Mouse (Mus musculus) myocyte (in vitro differentiated cells): Measurements from ENCODE around the gene Kncn. TPM values are rescaled to one million over a fixed set of nuclear protein-coding genes. Genes with fewer than 3 reads are reported as not detected.

ENCODE experiments used
- H3K27me3 ChIP-seq: one replicate; pipeline ENCODE4 v1.6.1; 2011; ENCODE audit not compliant: control insufficient read depth, insufficient read depth, insufficient read length
- H3K36me3 ChIP-seq: one replicate; pipeline ENCODE4 v1.6.1; 2011; ENCODE audit not compliant: control insufficient read depth, insufficient read depth
- H3K4me2 ChIP-seq: one replicate; pipeline ENCODE4 v1.6.1; 2011; ENCODE audit warnings: low read depth, control low read depth
- H3K4me3 ChIP-seq: one replicate; pipeline ENCODE4 v1.5.1; 2011; ENCODE audit warnings: mild to moderate bottlenecking, control low read depth, moderate library complexity
- H3K79me2 ChIP-seq: one replicate; pipeline ENCODE4 v1.6.1; 2011; ENCODE audit not compliant: control insufficient read depth, insufficient read depth
- H3ac ChIP-seq: one replicate; pipeline ENCODE4 v1.6.1; 2011; ENCODE audit not compliant: control insufficient read depth, insufficient read length
- CEBPB ChIP-seq: IDR thresholded peaks from 2 replicates; pipeline ENCODE4 v1.6.1; 2011; ENCODE audit warnings: mild to moderate bottlenecking, moderate library complexity; ENCODE audit not compliant: poor library complexity, insufficient read depth, severe bottlenecking
- E2F4 ChIP-seq: IDR thresholded peaks from one replicate; pipeline ENCODE4 v1.6.1; 2011; ENCODE audit warnings: mild to moderate bottlenecking, control low read depth, moderate library complexity; ENCODE audit not compliant: insufficient read depth
- MAX ChIP-seq: IDR thresholded peaks from one replicate; pipeline ENCODE4 v1.6.1; 2011; ENCODE audit warnings: low read depth, mild to moderate bottlenecking, control low read depth
- MYOD1 ChIP-seq, 3 experiments: IDR thresholded peaks; one replicate each; pipeline ENCODE4 v1.6.1; 2011; ENCODE audit warnings: control low read depth in 2 of 3, low read depth in 2 of 3, mild to moderate bottlenecking in 2 of 3, moderate library complexity in 1 of 3; ENCODE audit not compliant: insufficient read length in 2 of 3, control insufficient read depth in 1 of 3
- MYOG ChIP-seq, 3 experiments: IDR thresholded peaks; one replicate each; pipeline ENCODE4 v1.6.1; 2011; ENCODE audit warnings: control low read depth in 2 of 3, low read depth in 2 of 3, mild to moderate bottlenecking in 2 of 3; ENCODE audit not compliant: insufficient read length in 2 of 3, control insufficient read depth in 1 of 3, insufficient read depth in 1 of 3
- POLR2A ChIP-seq: IDR thresholded peaks from one replicate; pipeline ENCODE4 v1.6.1; 2011; ENCODE audit warnings: low read depth, mild to moderate bottlenecking, control low read depth, moderate library complexity; ENCODE audit not compliant: insufficient read length
- POLR2AphosphoS2 ChIP-seq: IDR thresholded peaks from one replicate; pipeline ENCODE4 v1.6.1; 2011; ENCODE audit warnings: low read depth, control low read depth; ENCODE audit not compliant: insufficient read length
- REST ChIP-seq: IDR thresholded peaks from one replicate; pipeline ENCODE4 v1.6.1; 2011; ENCODE audit warnings: mild to moderate bottlenecking, control low read depth, moderate library complexity; ENCODE audit not compliant: insufficient read depth, insufficient read length
- SRF ChIP-seq: IDR thresholded peaks from one replicate; pipeline ENCODE4 v1.6.1; 2011; ENCODE audit warnings: low read depth; ENCODE audit not compliant: control insufficient read depth, insufficient read length
- TCF12 ChIP-seq: IDR thresholded peaks from one replicate; pipeline ENCODE4 v1.6.1; 2011; ENCODE audit warnings: mild to moderate bottlenecking, control low read depth; ENCODE audit not compliant: poor library complexity, insufficient read depth, severe bottlenecking
- TCF3 ChIP-seq: IDR thresholded peaks from one replicate; pipeline ENCODE4 v1.6.1; 2011; ENCODE audit warnings: low read depth, control low read depth; ENCODE audit not compliant: insufficient read length
- USF1 ChIP-seq: IDR thresholded peaks from one replicate; pipeline ENCODE4 v1.6.1; 2011; ENCODE audit warnings: low read depth, mild to moderate bottlenecking, control low read depth, moderate library complexity
- polyA plus RNA-seq: library from polyadenylated mRNA; unstranded; fragments of >200 nt; fragmentation: generic; extraction: Trizol; gene quantifications from one replicate; pipeline ENCODE4 v1.2.1, GENCODE M21; 2012; ENCODE audit warnings: missing spikeins

Kncn gene
- polyA plus RNA-seq, 1 experiment, result not detected

DNA sequence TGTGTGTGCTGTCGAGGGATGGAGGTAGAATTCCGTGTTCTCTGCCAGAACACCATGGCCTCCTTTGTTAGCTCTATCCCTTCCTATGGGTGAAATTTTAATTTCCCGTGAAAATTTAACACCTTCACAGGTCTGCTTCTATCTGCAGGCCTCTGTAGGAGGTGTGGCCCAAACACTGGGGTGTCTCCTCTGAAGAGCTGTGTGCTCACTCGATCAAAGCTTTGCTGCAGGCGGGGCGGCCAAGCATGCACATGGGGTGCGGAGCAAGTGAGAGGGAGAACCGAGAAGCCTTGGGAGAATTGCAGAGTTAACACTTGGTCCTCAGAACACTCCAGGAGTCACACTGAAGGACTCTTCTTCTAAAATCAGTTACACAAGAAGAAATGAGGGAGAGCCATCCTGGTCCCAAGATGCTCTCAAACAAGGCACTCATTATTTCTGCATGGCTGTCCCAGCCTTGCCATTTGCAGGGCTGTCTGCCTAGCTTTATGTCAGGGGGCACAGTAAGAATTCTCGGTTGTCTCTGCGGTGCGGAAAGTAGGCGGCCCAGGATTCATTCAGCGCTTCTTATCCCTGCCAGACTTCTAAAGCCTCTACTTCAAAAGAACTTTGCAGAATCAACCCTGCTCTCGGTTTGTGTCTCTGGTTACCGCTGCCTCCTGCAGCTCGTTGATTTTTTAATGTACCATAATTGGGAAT lies 14.5 kb upstream of the Kncn start:
- Histone ChIP-seq H3K79me2 (no peaks in the 10 kb centered on the region), H3K27me3 (no peaks in the 10 kb centered on the region), H3K36me3 (peaks cover 13% of the 10 kb centered on the region), H3K4me2 (no peak overlapping the region), H3ac (no peak overlapping the region), H3K4me3 (no peak overlapping the region)
- TF ChIP-seq MYOD1 (IDR thresholded peaks at IDR 0.05; ENCODE audit: control insufficient read depth in 1 of 3, insufficient read length in 2 of 3, low read depth in 2 of 3) (no peak), MYOG (IDR thresholded peaks at IDR 0.05; ENCODE audit: control insufficient read depth in 1 of 3, insufficient read depth in 1 of 3, insufficient read length in 2 of 3, low read depth in 2 of 3) (no peak), TCF3 (no peak), CEBPB (no peak), USF1 (no peak), MAX (no peak), POLR2A (no peak), POLR2AphosphoS2 (no peak)

DNA sequence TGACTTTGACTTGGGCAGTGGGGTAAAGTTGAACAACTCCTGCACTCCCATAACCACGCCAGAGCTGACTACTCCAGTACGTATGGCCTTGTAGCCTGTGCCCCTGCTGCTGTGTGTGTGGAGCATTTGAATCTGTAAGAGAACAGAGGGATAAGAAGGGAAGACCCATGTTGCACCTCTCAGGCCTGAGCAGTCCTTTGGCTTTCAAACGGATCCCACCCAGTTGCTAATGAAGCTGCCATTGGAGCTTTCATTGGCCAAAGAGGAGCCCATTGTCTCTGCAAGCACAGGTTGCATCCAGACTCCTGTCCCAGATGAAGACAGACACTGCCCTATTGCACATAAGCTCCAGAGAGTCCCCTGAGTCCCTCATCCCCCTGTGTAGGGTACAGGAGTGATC lies 11.0 kb upstream of the Kncn start:
- H3K36me3 ChIP-seq, result peaks cover 12% of the 10 kb centered on the region

DNA sequence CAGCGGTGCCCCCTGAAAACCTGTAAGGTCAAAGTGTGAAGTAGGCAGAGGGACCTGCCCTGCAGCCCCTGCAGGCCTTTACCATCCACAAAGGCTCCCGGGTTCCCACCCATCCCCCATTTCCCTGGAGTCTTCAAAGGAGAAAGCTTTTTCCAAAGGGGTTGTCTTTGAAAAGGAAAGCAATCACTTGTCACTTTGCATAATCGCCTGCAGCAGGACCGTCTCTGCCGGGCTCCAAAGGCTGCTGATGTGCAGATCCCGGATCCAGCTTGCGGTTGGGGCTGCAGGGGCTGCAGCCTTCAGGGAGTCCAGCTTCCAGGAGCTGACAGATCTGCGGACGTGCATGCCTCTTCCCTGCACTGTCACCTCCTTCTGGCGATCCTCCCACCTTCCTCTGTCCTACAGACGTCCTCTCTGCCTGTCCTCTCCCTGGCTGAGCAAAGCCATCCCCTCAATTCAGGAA lies 6.0 kb upstream of the Kncn start:
- TF ChIP-seq MAX, result no peak
- TF ChIP-seq REST, result no peak
- no peak for TF ChIP-seq TCF12
- no peak for TF ChIP-seq USF1
- no peak for TF ChIP-seq MYOD1 (IDR thresholded peaks at IDR 0.05; ENCODE audit: control insufficient read depth in 1 of 3, insufficient read length in 2 of 3, low read depth in 2 of 3)
- no peak for TF ChIP-seq TCF3
- TF ChIP-seq SRF, result no peak
- TF ChIP-seq POLR2AphosphoS2, result no peak
- Histone ChIP-seq H3K4me3 (no peak overlapping the region), H3K79me2 (no peaks in the 10 kb centered on the region), H3ac (no peak overlapping the region), H3K4me2 (no peak overlapping the region), H3K36me3 (peaks cover 3% of the 10 kb centered on the region), H3K27me3 (no peaks in the 10 kb centered on the region)

More for the DNA sequence above, 11.0 kb upstream of the Kncn start:
- no peak overlapping the region for H3K4me3 ChIP-seq
- no peak overlapping the region for H3ac ChIP-seq
- no peaks in the 10 kb centered on the region for H3K27me3 ChIP-seq
- TF ChIP-seq REST (no peak), POLR2A (no peak), SRF (no peak), E2F4 (no peak), CEBPB (no peak), MAX (no peak), POLR2AphosphoS2 (no peak), TCF3 (no peak), TCF12 (no peak), MYOG (IDR thresholded peaks at IDR 0.05; ENCODE audit: control insufficient read depth in 1 of 3, insufficient read depth in 1 of 3, insufficient read length in 2 of 3, low read depth in 2 of 3) (no peak), USF1 (no peak), MYOD1 (IDR thresholded peaks at IDR 0.05; ENCODE audit: control insufficient read depth in 1 of 3, insufficient read length in 2 of 3, low read depth in 2 of 3) (no peak)
- no peaks in the 10 kb centered on the region for H3K79me2 ChIP-seq
- H3K4me2 ChIP-seq, result no peak overlapping the region

GRCm38 (mm10) chr4:115878828-115879227 lies 5.4 kb upstream of the Kncn start:
- no peak overlapping the region for H3ac ChIP-seq
- no peaks in the 10 kb centered on the region for H3K79me2 ChIP-seq
- no peaks in the 10 kb centered on the region for H3K27me3 ChIP-seq
- no peak for TF ChIP-seq USF1
- TF ChIP-seq POLR2AphosphoS2, result peak; percentile 7
- no peak for TF ChIP-seq TCF3
- no peak for TF ChIP-seq TCF12
- no peak for TF ChIP-seq MAX
- H3K36me3 ChIP-seq, result peaks cover 3% of the 10 kb centered on the region
- H3K4me2 ChIP-seq, result no peak overlapping the region
- H3K4me3 ChIP-seq, result no peak overlapping the region

GRCm38 (mm10) chr4:115881183-115881582 lies 3.0 kb upstream of the Kncn start:
- H3K4me3 ChIP-seq, result no peak overlapping the region
- TF ChIP-seq POLR2A, result no peak
- no peak for TF ChIP-seq TCF3
- no peak for TF ChIP-seq USF1
- TF ChIP-seq MYOG (IDR thresholded peaks at IDR 0.05; ENCODE audit: control insufficient read depth in 1 of 3, insufficient read depth in 1 of 3, insufficient read length in 2 of 3, low read depth in 2 of 3), result no peak
- TF ChIP-seq POLR2AphosphoS2, result no peak
- no peak for TF ChIP-seq SRF
- TF ChIP-seq E2F4, result no peak
- no peaks in the 10 kb centered on the region for H3K79me2 ChIP-seq
- no peaks in the 10 kb centered on the region for H3K36me3 ChIP-seq
- no peaks in the 10 kb centered on the region for H3K27me3 ChIP-seq
- no peak overlapping the region for H3ac ChIP-seq
- no peak overlapping the region for H3K4me2 ChIP-seq
